Mouse (Mus musculus) forebrain, embryonic 14.5 days (tissue): Measurements from ENCODE around the gene Zfp868. TPM values are rescaled to one million over a fixed set of nuclear protein-coding genes. Genes with fewer than 3 reads are reported as not detected.
"Not testable (repeated sequence)": the region's sequence is repeated elsewhere in the genome, so short reads cannot be mapped to it uniquely, and the experiment has no call there.

Experiments
- ATAC-seq: fragments of 200-750 bp; cut with Nextera tagmentation; 2 replicates; pipeline ENCODE4 v1.8.0; 2017; ENCODE audit warnings: mild to moderate bottlenecking, moderate library complexity
- DNase-seq: peaks from one replicate; pipeline ENCODE4 v3.0.0-alpha.2; 2015; ENCODE audit warnings: low spot score
- H3K27ac ChIP-seq: fragments of 300-500 bp; sonication (generic); 2 replicates; pipeline ENCODE4 v1.5.1; 2014; ENCODE audit warnings: low read depth, mild to moderate bottlenecking, control low read depth, low read length, moderate library complexity
- H3K27me3 ChIP-seq: fragments of 300-500 bp; sonication (generic); replicated peaks from 2 replicates; pipeline ENCODE4 v1.6.1; 2014; ENCODE audit warnings: low read length, control low read depth, mixed read lengths; ENCODE audit not compliant: control insufficient read depth, insufficient read depth
- H3K36me3 ChIP-seq: fragments of 300-500 bp; sonication (generic); 2 replicates; pipeline ENCODE4 v1.6.1; 2014; ENCODE audit warnings: low read length, control low read depth; ENCODE audit not compliant: control insufficient read depth, insufficient read depth
- H3K4me1 ChIP-seq: fragments of 300-500 bp; sonication (generic); 2 replicates; pipeline ENCODE4 v1.6.1; 2014; ENCODE audit warnings: antibody characterized with exemption, low read length, control low read depth; ENCODE audit not compliant: control insufficient read depth, insufficient read depth
- H3K4me2 ChIP-seq: fragments of 300-500 bp; sonication (generic); 2 replicates; pipeline ENCODE4 v1.6.1; 2014; ENCODE audit warnings: mild to moderate bottlenecking, control low read depth, low read length
- H3K4me3 ChIP-seq: fragments of 300-500 bp; sonication (generic); 2 replicates; pipeline ENCODE4 v1.5.1; 2014; ENCODE audit warnings: low read depth, low read length, control low read depth
- H3K9ac ChIP-seq: fragments of 300-500 bp; sonication (generic); 2 replicates; pipeline ENCODE4 v1.6.1; 2014; ENCODE audit warnings: mild to moderate bottlenecking, low read length, control low read depth, moderate library complexity
- H3K9me3 ChIP-seq: fragments of 300-500 bp; sonication (generic); replicated peaks from 2 replicates; pipeline ENCODE4 v1.6.1; 2016; ENCODE audit warnings: low read length, control low read depth, mixed read lengths; ENCODE audit not compliant: control insufficient read depth
- WGBS: fragments of 180-500 bp; shearing (Covaris S2); extraction: QIAGEN DNeasy Blood & Tissue Kit; methylation state at CpG from one replicate; pipeline ENCODE4 v1.1.7; 2014; 5-methylcytosine and 5-hydroxymethylcytosine counted together
- polyA plus RNA-seq: library from polyadenylated mRNA; unstranded; fragments of >200 nt; fragmentation: Nextera tagmentation; extraction: Ambion mirVana; gene quantifications from 2 replicates; pipeline ENCODE4 v1.2.1, GENCODE M21; 2014

Zfp868 gene
- 49.3 and 53.9 TPM in 2 replicates for polyA plus RNA-seq

GRCm38 (mm10) chr8:69625095-69625789 is at the start of gene Zfp868:
Zfp868 (minus strand) TSS chr8:69625548.
- peak within 1 kb of the TSS; percentile 99 for H3K27ac ChIP-seq
- H3K27me3 ChIP-seq, result no peaks in the 10 kb centered on the region
- peak within 1 kb of the TSS; percentile 63 for H3K4me3 ChIP-seq
- ATAC-seq, result peak; percentile 99
- H3K4me2 ChIP-seq, result peak within 1 kb of the TSS; percentile 64
- peaks cover 7% of the 10 kb centered on the region; the same call in 1 of the 2 replicates for H3K4me1 ChIP-seq
- no peaks in the 10 kb centered on the region for H3K36me3 ChIP-seq
- peak within 1 kb of the TSS; percentile 88 for H3K9ac ChIP-seq
- no peaks in the 10 kb centered on the region for H3K9me3 ChIP-seq
- WGBS, result under 1% methylated on average over 41 of the region's 41 CpGs
- peak; percentile 99 for DNase-seq

- H3K36me3 ChIP-seq, result peaks cover 13% of the 10 kb centered on the region
- DNase-seq, H3K9ac ChIP-seq, H3K4me3 ChIP-seq, H3K27me3 ChIP-seq, H3K9me3 ChIP-seq, H3K27ac ChIP-seq, H3K4me2 ChIP-seq, H3K4me1 ChIP-seq, ATAC-seq: not testable (repeated sequence)
- 79% methylated on average over 2 of the region's 2 CpGs for WGBS
Measured at GRCm38 (mm10) chr8:69665051-69665450, 39.7 kb upstream of the Zfp868 start.

DNA sequence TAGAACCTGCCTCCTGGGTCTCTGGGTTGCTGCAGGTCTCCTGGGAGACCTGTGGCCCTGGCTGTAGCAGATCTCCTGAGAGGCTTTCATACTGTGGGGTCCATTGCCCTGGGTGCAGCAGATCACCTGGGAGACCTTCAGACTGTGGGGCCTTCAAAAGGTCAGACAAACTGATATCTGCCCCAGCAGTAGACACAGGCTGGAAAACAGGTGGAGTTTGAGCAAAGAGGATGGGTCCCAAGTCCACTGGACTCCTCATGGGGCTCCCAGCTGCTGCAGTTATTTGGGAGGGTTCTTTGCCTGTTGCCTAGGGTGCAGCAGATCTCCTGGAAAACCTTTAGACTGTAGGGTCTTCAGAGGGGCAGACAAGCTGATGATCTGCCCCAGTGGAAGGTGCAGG is 35.9 kb upstream of the Zfp868 start:
- no peak for ATAC-seq

DNA sequence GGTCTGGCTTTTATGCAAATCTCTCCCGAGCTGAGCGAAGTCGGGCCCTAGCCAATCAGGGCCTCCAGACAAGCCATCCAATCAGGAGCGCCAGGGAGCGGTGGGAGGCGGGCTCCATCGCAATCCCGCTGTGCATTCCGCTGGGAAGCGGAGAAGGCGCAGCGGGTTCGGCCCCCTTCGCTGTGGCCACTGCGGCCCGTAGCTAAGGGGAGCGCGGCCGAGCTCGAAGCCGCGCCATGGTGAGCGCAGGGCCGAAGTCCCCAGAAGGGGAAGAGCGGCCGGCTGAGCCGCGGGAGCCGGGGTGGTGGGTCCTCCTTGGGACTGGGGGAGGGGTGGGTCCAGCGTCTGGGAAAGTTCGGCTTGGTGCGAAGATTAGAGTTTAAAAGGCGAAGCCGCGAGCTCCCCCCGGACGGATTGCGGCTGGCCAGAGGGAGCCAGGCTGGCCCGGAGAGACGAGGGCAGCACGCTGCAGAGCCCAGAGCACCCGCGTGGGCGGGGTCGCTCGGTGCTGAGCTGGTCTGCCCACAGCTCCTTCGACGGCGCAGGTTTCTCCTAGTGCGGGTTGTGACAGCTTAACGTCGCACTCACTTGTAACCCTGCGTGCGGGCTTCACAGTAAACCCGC is 29.1 kb upstream of the Zfp868 start, which contains the start of gene Zfp964:
TSS of gene Zfp964 (plus strand) at position 122 of the 624 bp plus-strand sequence.
- WGBS, result under 1% methylated on average over 55 of the region's 55 CpGs
- H3K27me3 ChIP-seq, result no peaks in the 10 kb centered on the region
- H3K9me3 ChIP-seq, result no peaks in the 10 kb centered on the region
- peak within 1 kb of the TSS; percentile 82 for H3K4me2 ChIP-seq
- peak within 1 kb of the TSS; percentile 57 for H3K4me3 ChIP-seq
- H3K36me3 ChIP-seq, result no peaks in the 10 kb centered on the region
- peak within 1 kb of the TSS; percentile 71 for H3K9ac ChIP-seq
- H3K27ac ChIP-seq, result peak within 1 kb of the TSS; percentile 78
- ATAC-seq (peak; percentile 100), DNase-seq (peak; percentile 97)
- no peaks in the 10 kb centered on the region for H3K4me1 ChIP-seq

More for the DNA sequence above, 35.9 kb upstream of the Zfp868 start:
- Histone ChIP-seq H3K9ac (no peak overlapping the region), H3K27ac (no peak overlapping the region), H3K4me1 (no peaks in the 10 kb centered on the region), H3K27me3 (no peaks in the 10 kb centered on the region), H3K9me3 (0 out of 2 replicates have a peak, but pooled peaks cover 4% of the 10 kb centered on the region), H3K4me2 (no peak overlapping the region), H3K4me3 (no peak overlapping the region), H3K36me3 (peaks cover 16% of the 10 kb centered on the region)
- no peak for DNase-seq

DNA sequence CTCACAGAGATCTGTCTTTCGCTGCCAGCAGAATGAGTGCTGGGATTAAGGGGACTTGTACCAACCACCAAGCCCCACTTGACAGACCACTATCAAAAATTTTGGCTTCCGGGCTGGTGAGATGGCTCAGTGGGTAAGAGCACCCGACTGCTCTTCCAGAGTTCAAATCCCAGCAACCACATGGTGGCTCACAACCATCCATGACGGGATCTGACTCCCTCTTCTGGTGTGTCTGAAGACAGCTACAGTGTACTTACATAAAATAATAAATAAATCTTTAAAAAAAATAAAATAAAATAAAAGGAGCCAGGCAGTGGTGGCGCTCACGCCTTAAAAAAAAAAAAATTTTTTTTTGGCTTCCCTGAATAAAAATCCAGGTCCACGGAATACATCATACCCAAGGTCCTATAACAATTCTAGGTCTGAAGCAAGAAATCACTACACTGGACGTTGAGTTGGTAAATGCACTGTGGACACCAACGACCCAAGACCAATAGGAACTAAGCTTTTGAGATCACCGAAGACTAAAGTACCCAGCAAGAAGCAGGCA is 28.5 kb upstream of the Zfp868 start:
- ATAC-seq (no peak; the same call in 1 of the 2 replicates), DNase-seq (no peak)
- Histone ChIP-seq H3K9ac (no peak overlapping the region), H3K27ac (no peak overlapping the region), H3K4me2 (peak overlapping the region; percentile 82), H3K4me3 (peak overlapping the region; percentile 57), H3K4me1 (no peaks in the 10 kb centered on the region), H3K36me3 (no peaks in the 10 kb centered on the region), H3K27me3 (no peaks in the 10 kb centered on the region), H3K9me3 (no peaks in the 10 kb centered on the region)
- WGBS, result 46% methylated on average over 10 of the region's 10 CpGs

- no peak for ATAC-seq
- Histone ChIP-seq H3K9me3 (no peaks in the 10 kb centered on the region), H3K27me3 (no peaks in the 10 kb centered on the region), H3K4me1 (no peaks in the 10 kb centered on the region), H3K36me3 (peaks cover 47% of the 10 kb centered on the region), H3K4me2 (no peak overlapping the region), H3K9ac (no peak overlapping the region), H3K27ac (no peak overlapping the region), H3K4me3 (no peak overlapping the region)
- 100% methylated on average over 1 of the region's 1 CpGs for WGBS
- DNase-seq, result no peak
Measured at GRCm38 (mm10) chr8:69618078-69618477, 7.3 kb downstream of the Zfp868 start.

DNA sequence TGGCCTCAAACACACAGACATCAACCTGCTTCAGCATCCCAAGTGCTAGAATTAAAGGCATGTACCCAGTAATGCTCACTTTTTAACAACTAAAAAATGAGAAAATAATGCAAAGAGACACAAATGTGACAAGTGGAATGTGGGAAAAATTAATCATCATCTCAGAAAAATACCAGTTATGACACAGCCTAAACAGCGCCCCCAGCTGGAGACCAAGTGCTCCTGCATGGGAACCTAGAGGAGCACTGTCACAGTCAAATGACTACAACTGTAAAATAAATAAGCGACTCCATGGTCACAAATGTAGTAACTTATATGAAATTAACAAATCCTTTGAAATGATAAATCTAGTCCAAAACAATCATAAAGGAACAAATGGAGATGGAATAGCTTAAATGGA is 10.7 kb downstream of the Zfp868 start:
- peaks cover 78% of the 10 kb centered on the region for H3K36me3 ChIP-seq
- ATAC-seq, result no peak
- WGBS, result 63% methylated on average over 2 of the region's 2 CpGs

GRCm38 (mm10) chr8:69597598-69597997 is 27.8 kb downstream of the Zfp868 start:
- not testable (repeated sequence) for H3K4me1 ChIP-seq, H3K27ac ChIP-seq, H3K9ac ChIP-seq, H3K9me3 ChIP-seq, H3K4me2 ChIP-seq, H3K27me3 ChIP-seq, H3K4me3 ChIP-seq, ATAC-seq, H3K36me3 ChIP-seq, DNase-seq
- 91% methylated on average over 2 of the region's 3 CpGs for WGBS

More for the DNA sequence above, 10.7 kb downstream of the Zfp868 start:
- Histone ChIP-seq H3K4me3 (no peak overlapping the region), H3K9me3 (no peaks in the 10 kb centered on the region), H3K9ac (no peak overlapping the region), H3K27me3 (no peaks in the 10 kb centered on the region), H3K27ac (no peak overlapping the region), H3K4me1 (no peaks in the 10 kb centered on the region), H3K4me2 (no peak overlapping the region)
- DNase-seq, result no peak
